Mouse (Mus musculus) MEL (cell line): ENCODE measurements around the gene Top1.

Source experiments
- BHLHE40 ChIP-seq: IDR thresholded peaks from 2 replicates; pipeline ENCODE4 v1.6.1; 2012; ENCODE audit warnings: low read depth, mild to moderate bottlenecking, inconsistent platforms, low read length, improper control_type of control experiment, borderline replicate concordance
- CHD2 ChIP-seq: IDR thresholded peaks from 2 replicates; pipeline ENCODE4 v1.6.1; 2011; ENCODE audit warnings: low read length, improper control_type of control experiment
- CTCF ChIP-seq, 3 experiments: IDR thresholded peaks in 2 of 3; conservative IDR thresholded peaks in 1 of 3; 2 replicates each; pipeline ENCODE4 v1.5.1; 2011 to 2012; ENCODE audit warnings: low read length in 3 of 3, low read depth in 2 of 3, mild to moderate bottlenecking in 2 of 3, improper control_type of control experiment in 1 of 3, inconsistent platforms in 1 of 3, mixed read lengths in 1 of 3, moderate library complexity in 1 of 3; ENCODE audit not compliant: control insufficient read depth in 1 of 3, insufficient read depth in 1 of 3, poor library complexity in 1 of 3, severe bottlenecking in 1 of 3
- EP300 ChIP-seq, 2 experiments: IDR thresholded peaks; 2 replicates each; pipeline ENCODE4 v1.6.1; 2011; ENCODE audit warnings: improper control_type of control experiment in 2 of 2, low read length in 2 of 2, low read depth in 1 of 2, mild to moderate bottlenecking in 1 of 2
- ETS1 ChIP-seq: IDR thresholded peaks from 2 replicates; pipeline ENCODE4 v1.6.1; 2012; ENCODE audit warnings: low read depth, mild to moderate bottlenecking, inconsistent platforms, low read length, improper control_type of control experiment, moderate library complexity
- JUND ChIP-seq: IDR thresholded peaks from 2 replicates; pipeline ENCODE4 v1.6.1; 2011; ENCODE audit warnings: low read depth, mild to moderate bottlenecking, improper control_type of control experiment, low read length
- MAX ChIP-seq: IDR thresholded peaks from 2 replicates; pipeline ENCODE4 v1.6.1; 2011; ENCODE audit warnings: low read length, improper control_type of control experiment
- POLR2A ChIP-seq, 2 experiments: IDR thresholded peaks; 2 replicates each; pipeline ENCODE4 v1.6.1; 2011 to 2012; ENCODE audit warnings: low read length in 2 of 2, mild to moderate bottlenecking in 2 of 2, control low read depth in 1 of 2, improper control_type of control experiment in 1 of 2, low read depth in 1 of 2, moderate library complexity in 1 of 2; ENCODE audit not compliant: control insufficient read depth in 1 of 2, insufficient read depth in 1 of 2, poor library complexity in 1 of 2
- SMC3 ChIP-seq: IDR thresholded peaks from 2 replicates; pipeline ENCODE4 v1.6.1; 2011; ENCODE audit warnings: low read depth, low read length, improper control_type of control experiment
- TAL1 ChIP-seq: IDR thresholded peaks from 2 replicates; pipeline ENCODE4 v1.6.1; 2012; ENCODE audit warnings: mild to moderate bottlenecking, inconsistent platforms, low read length, moderate library complexity, mixed read lengths
- TCF12 ChIP-seq: IDR thresholded peaks from 2 replicates; pipeline ENCODE4 v1.6.1; 2014; ENCODE audit warnings: low read depth, mild to moderate bottlenecking, inconsistent platforms, low read length, improper control_type of control experiment, moderate library complexity
- ZKSCAN1 ChIP-seq: IDR thresholded peaks from 2 replicates; pipeline ENCODE4 v1.6.1; 2012; ENCODE audit warnings: low read depth, mild to moderate bottlenecking, inconsistent platforms, low read length, improper control_type of control experiment, moderate library complexity
- ZNF384 ChIP-seq: IDR thresholded peaks from 2 replicates; pipeline ENCODE4 v1.6.1; 2012; ENCODE audit warnings: low read depth, mild to moderate bottlenecking, inconsistent platforms, low read length, improper control_type of control experiment

GRCm38 (mm10) chr2:160655561-160655960, 9.9 kb downstream of the Top1 start:
- TF ChIP-seq POLR2A (IDR thresholded peaks at IDR 0.05; ENCODE audit: control insufficient read depth in 1 of 2, insufficient read depth in 1 of 2, low read depth in 1 of 2, low read length in 2 of 2, poor library complexity in 1 of 2) (no peak), CTCF (IDR thresholded peaks at IDR 0.05 in 2 of 3, conservative IDR thresholded peaks at IDR 0.05 in 1 of 3; ENCODE audit: control insufficient read depth in 1 of 3, insufficient read depth in 1 of 3, low read depth in 2 of 3, low read length in 3 of 3, poor library complexity in 1 of 3, severe bottlenecking in 1 of 3) (no peak), JUND (no peak), BHLHE40 (no peak), CHD2 (no peak), EP300 (IDR thresholded peaks at IDR 0.05; ENCODE audit: low read depth in 1 of 2, low read length in 2 of 2) (no peak), SMC3 (no peak), ZNF384 (no peak), TAL1 (no peak), ETS1 (no peak), MAX (no peak), ZKSCAN1 (no peak), TCF12 (no peak)
